Mouse (Mus musculus) midbrain, embryonic 14.5 days (tissue): Measurements from ENCODE around the gene Srm. TPM values are rescaled to one million over a fixed set of nuclear protein-coding genes. Genes with fewer than 3 reads are reported as not detected.

Source experiments
- ATAC-seq: fragments of 200-750 bp; cut with Nextera tagmentation; 2 replicates; pipeline ENCODE4 v1.8.0; 2017; ENCODE audit warnings: moderate number of reproducible peaks, moderate library complexity; ENCODE audit not compliant: low FRiP score, low TSS enrichment
- DNase-seq: peaks from one replicate; pipeline ENCODE4 v3.0.0-alpha.2; 2015
- H3K27ac ChIP-seq: fragments of 300-500 bp; sonication (generic); replicated peaks from 2 replicates; pipeline ENCODE4 v1.5.1; 2014; ENCODE audit warnings: mild to moderate bottlenecking, low read depth, low read length, moderate library complexity
- H3K27me3 ChIP-seq: fragments of 300-500 bp; sonication (generic); 2 replicates; pipeline ENCODE4 v1.6.1; 2014; ENCODE audit warnings: low read length, control low read depth, mixed read lengths; ENCODE audit not compliant: control insufficient read depth, insufficient read depth
- H3K36me3 ChIP-seq: fragments of 300-500 bp; sonication (generic); 2 replicates; pipeline ENCODE4 v1.6.1; 2014; ENCODE audit warnings: low read length, control low read depth; ENCODE audit not compliant: control insufficient read depth, insufficient read depth
- H3K4me1 ChIP-seq: fragments of 300-500 bp; sonication (generic); 2 replicates; pipeline ENCODE4 v1.6.1; 2014; ENCODE audit warnings: mild to moderate bottlenecking, antibody characterized with exemption, low read length, control low read depth; ENCODE audit not compliant: control insufficient read depth, insufficient read depth
- H3K4me2 ChIP-seq: fragments of 300-500 bp; sonication (generic); 2 replicates; pipeline ENCODE4 v1.6.1; 2014; ENCODE audit warnings: mild to moderate bottlenecking, low read length, moderate library complexity
- H3K4me3 ChIP-seq: fragments of 300-500 bp; sonication (generic); replicated peaks from 2 replicates; pipeline ENCODE4 v1.5.1; 2014; ENCODE audit warnings: low read depth, low read length
- H3K9ac ChIP-seq: fragments of 300-500 bp; sonication (generic); replicated peaks from 2 replicates; pipeline ENCODE4 v1.6.1; 2014; ENCODE audit warnings: mild to moderate bottlenecking, low read length, moderate library complexity
- H3K9me3 ChIP-seq: fragments of 300-500 bp; sonication (generic); 2 replicates; pipeline ENCODE4 v1.6.1; 2016; ENCODE audit warnings: low read length, control low read depth, mixed read lengths; ENCODE audit not compliant: control insufficient read depth
- WGBS: fragments of 180-500 bp; shearing (Covaris S2); extraction: QIAGEN DNeasy Blood & Tissue Kit; methylation state at CpG from one replicate; pipeline ENCODE4 v1.1.7; 2014; 5-methylcytosine and 5-hydroxymethylcytosine counted together
- polyA plus RNA-seq: library from polyadenylated mRNA; unstranded; fragments of >200 nt; fragmentation: Nextera tagmentation; extraction: Ambion mirVana; gene quantifications from 2 replicates; pipeline ENCODE4 v1.2.1, GENCODE M21; 2014

The Srm gene
- polyA plus RNA-seq, 1 experiment from 2014 or later = 146 TPM

- H3K4me3 ChIP-seq = no peak overlapping the region
- no peak overlapping the region for H3K27ac ChIP-seq
- DNase-seq = no peak
- no peak overlapping the region for H3K4me2 ChIP-seq
- no peaks in the 10 kb centered on the region for H3K9me3 ChIP-seq
- no peak for ATAC-seq
- WGBS = 94% methylated on average over 1 of the region's 1 CpGs
- no peaks in the 10 kb centered on the region for H3K27me3 ChIP-seq
- 0 out of 2 replicates have a peak, but pooled peaks cover 5% of the 10 kb centered on the region for H3K4me1 ChIP-seq
- H3K36me3 ChIP-seq = peaks cover 87% of the 10 kb centered on the region
- no peak overlapping the region for H3K9ac ChIP-seq
These were observed 28.5 kb downstream of the Srm start for GRCm38 (mm10) chr4:148619805-148620204.

- no peak overlapping the region for H3K4me3 ChIP-seq
- ATAC-seq (no peak), DNase-seq (no peak)
- no peaks in the 10 kb centered on the region for H3K27me3 ChIP-seq
- peaks cover 82% of the 10 kb centered on the region for H3K36me3 ChIP-seq
- H3K9ac ChIP-seq = no peak overlapping the region
- H3K4me2 ChIP-seq = no peak overlapping the region
- 90% methylated on average over 1 of the region's 1 CpGs for WGBS
- no peak overlapping the region for H3K27ac ChIP-seq
- H3K9me3 ChIP-seq = no peaks in the 10 kb centered on the region
- 0 out of 2 replicates have a peak, but pooled peaks cover 9% of the 10 kb centered on the region for H3K4me1 ChIP-seq
These were observed 29.4 kb downstream of the Srm start for GRCm38 (mm10) chr4:148620718-148621117.

DNA sequence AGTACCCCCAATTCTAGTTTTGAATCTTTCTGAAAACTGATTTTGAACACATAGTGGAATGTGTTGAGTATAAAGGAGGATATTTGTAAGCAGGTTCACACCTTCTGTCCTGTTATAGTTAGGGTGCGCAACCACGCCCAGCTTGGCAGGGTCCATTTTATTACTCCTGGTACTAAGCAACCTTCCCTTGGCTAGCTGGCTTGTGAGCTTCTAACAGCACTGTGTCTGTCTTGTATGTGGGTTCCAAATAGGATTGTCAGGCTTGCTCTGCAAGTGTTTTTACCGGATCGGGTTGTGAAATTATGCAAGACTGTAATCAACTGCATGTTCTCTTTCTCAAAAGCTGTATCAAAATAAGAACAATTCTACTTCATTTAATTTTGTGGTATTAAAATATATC is 31.2 kb downstream of the Srm start:
- Histone ChIP-seq H3K36me3 (peaks cover 69% of the 10 kb centered on the region), H3K27me3 (no peaks in the 10 kb centered on the region), H3K9ac (no peak overlapping the region), H3K9me3 (no peaks in the 10 kb centered on the region), H3K4me3 (no peak overlapping the region), H3K4me1 (0 out of 2 replicates have a peak, but pooled peaks cover 9% of the 10 kb centered on the region), H3K27ac (no peak overlapping the region), H3K4me2 (no peak overlapping the region)
- ATAC-seq = no peak
- DNase-seq = no peak
- WGBS = 96% methylated on average over 4 of the region's 4 CpGs

- no peaks in the 10 kb centered on the region for H3K9me3 ChIP-seq
- no peak overlapping the region for H3K9ac ChIP-seq
- no peak overlapping the region for H3K4me2 ChIP-seq
- H3K27me3 ChIP-seq = no peaks in the 10 kb centered on the region
- H3K4me1 ChIP-seq = 0 out of 2 replicates have a peak, but pooled peaks cover 9% of the 10 kb centered on the region
- DNase-seq (no peak), ATAC-seq (no peak)
- peaks cover 63% of the 10 kb centered on the region for H3K36me3 ChIP-seq
- H3K4me3 ChIP-seq = no peak overlapping the region
- no peak overlapping the region for H3K27ac ChIP-seq
- WGBS = 91% methylated on average over 4 of the region's 4 CpGs
These were observed 32.3 kb downstream of the Srm start for GRCm38 (mm10) chr4:148623609-148624008.

GRCm38 (mm10) chr4:148625010-148625409 is 33.7 kb downstream of the Srm start:
- Histone ChIP-seq H3K27ac (no peak overlapping the region), H3K4me2 (peak overlapping the region; percentile 80), H3K9me3 (no peaks in the 10 kb centered on the region), H3K27me3 (no peaks in the 10 kb centered on the region), H3K4me1 (0 out of 2 replicates have a peak, but pooled peaks cover 9% of the 10 kb centered on the region), H3K4me3 (peak overlapping the region; percentile 89), H3K9ac (no peak overlapping the region), H3K36me3 (peaks cover 49% of the 10 kb centered on the region)
- 87% methylated on average over 10 of the region's 10 CpGs for WGBS
- no peak for ATAC-seq
- no peak for DNase-seq

DNA sequence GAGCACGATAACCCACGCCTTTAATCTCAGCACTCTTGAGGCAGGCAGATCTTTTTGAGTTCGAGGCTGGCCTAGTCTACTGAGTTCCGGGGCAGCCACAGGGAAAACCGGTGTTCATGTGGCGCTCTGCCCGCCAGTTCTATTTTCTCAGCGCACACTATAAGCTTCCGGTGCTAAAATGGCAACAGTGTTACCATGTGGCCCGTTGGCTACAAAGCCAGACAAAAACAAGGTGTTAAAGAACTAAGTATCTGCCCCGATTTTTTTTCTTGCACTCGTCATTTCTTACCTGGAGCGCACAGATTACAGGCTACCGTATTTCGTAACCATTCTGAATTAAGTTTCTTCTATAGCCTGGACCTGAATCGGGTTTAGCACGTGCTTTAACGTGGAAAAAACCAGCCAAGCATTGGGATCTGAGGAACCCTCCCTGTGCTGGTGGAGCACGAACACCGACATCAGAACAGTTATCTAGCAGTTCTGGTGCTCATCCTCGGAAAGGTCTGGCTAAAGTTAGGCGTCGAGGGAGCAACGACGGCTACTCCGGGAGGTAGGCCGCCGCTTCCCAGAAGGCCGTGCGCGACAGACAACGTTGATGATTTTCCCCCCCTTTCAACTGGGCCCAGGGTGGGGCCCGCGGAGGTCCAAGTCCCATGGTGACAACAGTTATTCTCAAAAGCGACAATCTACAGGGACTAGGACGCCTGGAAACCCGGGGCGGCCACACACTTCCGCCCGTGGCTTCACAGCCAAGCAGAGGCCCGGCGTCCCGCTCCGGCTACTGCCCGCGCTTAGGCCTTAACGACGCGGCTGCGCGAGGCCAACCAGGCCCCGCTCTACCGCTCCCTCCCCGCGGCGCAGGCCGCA is 34.7 kb downstream of the Srm start:
- H3K4me3 ChIP-seq = peak overlapping the region; percentile 89
- H3K9me3 ChIP-seq = no peaks in the 10 kb centered on the region
- 1% methylated on average over 57 of the region's 57 CpGs for WGBS
- peak overlapping the region; percentile 80 for H3K4me2 ChIP-seq
- H3K36me3 ChIP-seq = peaks cover 40% of the 10 kb centered on the region
- peak overlapping the region; percentile 90 for H3K27ac ChIP-seq
- peak overlapping the region; percentile 96 for H3K9ac ChIP-seq
- 0 out of 2 replicates have a peak, but pooled peaks cover 9% of the 10 kb centered on the region for H3K4me1 ChIP-seq
- DNase-seq (peak; percentile 66), ATAC-seq (peak; percentile 1; the same call in 1 of the 2 replicates)
- no peaks in the 10 kb centered on the region for H3K27me3 ChIP-seq

- H3K27me3 ChIP-seq = no peaks in the 10 kb centered on the region
- H3K4me3 ChIP-seq = peak within 1 kb of the TSS; percentile 89
- ATAC-seq (peak; percentile 97), DNase-seq (peak; percentile 99)
- H3K4me2 ChIP-seq = peak within 1 kb of the TSS; percentile 80
- H3K27ac ChIP-seq = peak within 1 kb of the TSS; percentile 90
- WGBS = under 1% methylated on average over 51 of the region's 51 CpGs
- peak within 1 kb of the TSS; percentile 96 for H3K9ac ChIP-seq
- H3K4me1 ChIP-seq = 0 out of 2 replicates have a peak, but pooled peaks cover 9% of the 10 kb centered on the region
- peaks cover 33% of the 10 kb centered on the region for H3K36me3 ChIP-seq
- no peaks in the 10 kb centered on the region for H3K9me3 ChIP-seq
These were observed 35.4 kb downstream of the Srm start, which contains the start of gene Tardbp for GRCm38 (mm10) chr4:148626623-148627185. Gene Tardbp, minus strand, starts transcription at chr4:148627019.

DNA sequence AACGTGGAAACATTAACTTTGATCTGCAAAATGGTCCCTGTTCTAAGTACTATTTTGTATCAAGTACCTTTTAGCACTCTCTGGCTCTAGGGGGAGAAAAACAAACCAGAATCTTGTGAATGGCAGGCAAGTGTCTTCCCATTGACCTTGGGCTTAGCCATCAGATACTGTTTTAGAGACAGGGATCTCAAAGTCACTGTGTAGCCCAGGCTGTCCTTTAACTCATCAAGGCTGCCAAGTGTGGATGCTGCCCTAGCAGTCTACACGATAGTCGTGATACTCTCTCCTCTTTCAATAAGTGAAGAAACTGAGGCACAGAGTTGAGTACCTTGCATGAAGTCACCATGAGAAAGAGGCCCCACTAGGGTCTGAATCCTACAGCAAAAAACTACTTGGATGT is 35.9 kb downstream of the Srm start:
- Histone ChIP-seq H3K4me1 (0 out of 2 replicates have a peak, but pooled peaks cover 9% of the 10 kb centered on the region), H3K27ac (no peak overlapping the region), H3K9me3 (no peaks in the 10 kb centered on the region), H3K9ac (no peak overlapping the region), H3K36me3 (peaks cover 28% of the 10 kb centered on the region), H3K27me3 (no peaks in the 10 kb centered on the region), H3K4me3 (peak overlapping the region; percentile 89), H3K4me2 (peak overlapping the region; percentile 80)
- no peak for DNase-seq
- peak; percentile 33 for ATAC-seq
- 63% methylated on average over 3 of the region's 3 CpGs for WGBS
